Mouse (Mus musculus): ENCODE measurements around the gene Ank3.
"Not testable (repeated sequence)": the region's sequence is repeated elsewhere in the genome, so short reads cannot be mapped to it uniquely, and the experiment has no call there.

Gene Ank3

DNA sequence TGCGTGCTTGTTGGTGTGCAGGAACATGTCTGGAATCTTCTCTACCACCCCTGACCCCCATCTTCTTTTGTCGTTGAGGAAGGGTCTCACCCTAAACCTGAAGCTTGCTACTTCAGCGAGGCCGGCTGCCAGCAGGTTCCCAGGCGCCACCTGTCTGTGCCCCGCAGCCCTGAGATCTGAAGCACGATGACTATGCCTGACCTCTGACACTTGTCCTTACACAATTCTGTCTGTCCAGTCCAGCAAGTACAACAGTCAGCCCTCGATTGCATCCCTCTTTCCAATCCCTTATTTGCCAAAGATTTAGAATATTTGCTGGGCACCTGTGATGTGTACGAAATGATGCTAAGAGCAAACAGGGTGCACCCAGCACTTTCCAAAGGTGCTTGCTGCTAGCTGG lies 497.0 kb downstream of the Ank3 start:
- no peak for DNase-seq (ENCODE audit: low spot score in 2 of 2)

DNA sequence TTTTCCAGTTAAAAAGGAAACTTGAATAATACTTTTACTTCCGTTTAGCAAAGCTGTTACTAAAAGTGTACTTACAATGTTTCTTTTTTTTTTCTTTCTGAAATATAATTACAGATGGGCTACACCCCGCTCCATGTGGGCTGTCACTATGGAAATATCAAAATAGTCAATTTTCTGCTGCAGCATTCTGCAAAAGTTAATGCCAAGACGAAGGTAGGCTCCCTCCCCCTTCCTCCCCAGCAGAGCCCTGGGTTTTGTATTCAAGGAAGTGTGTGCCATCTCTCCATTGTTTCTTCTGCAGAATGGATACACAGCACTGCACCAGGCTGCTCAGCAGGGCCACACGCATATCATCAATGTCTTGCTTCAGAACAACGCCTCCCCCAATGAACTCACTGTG lies 499.4 kb downstream of the Ank3 start:
- DNase-seq (ENCODE audit: low spot score in 2 of 2), result no peak

DNA sequence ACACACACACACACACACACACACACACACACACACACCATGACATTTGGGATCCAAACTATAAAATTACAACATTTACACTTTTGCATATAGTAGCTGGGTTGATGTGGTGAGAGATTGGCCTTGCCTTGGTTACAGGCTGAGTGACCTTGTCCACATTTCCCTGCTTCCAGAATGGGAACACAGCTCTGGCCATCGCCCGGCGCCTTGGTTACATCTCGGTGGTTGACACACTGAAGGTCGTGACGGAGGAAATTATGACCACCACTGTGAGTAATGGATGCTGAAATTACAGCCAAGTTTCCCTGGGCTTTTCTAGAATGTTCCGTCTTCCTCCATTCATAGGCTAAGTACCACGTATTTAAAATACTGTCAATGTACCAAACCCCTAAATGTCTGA lies 500.2 kb downstream of the Ank3 start:
- no peak for DNase-seq (ENCODE audit: low spot score in 2 of 2)

DNA sequence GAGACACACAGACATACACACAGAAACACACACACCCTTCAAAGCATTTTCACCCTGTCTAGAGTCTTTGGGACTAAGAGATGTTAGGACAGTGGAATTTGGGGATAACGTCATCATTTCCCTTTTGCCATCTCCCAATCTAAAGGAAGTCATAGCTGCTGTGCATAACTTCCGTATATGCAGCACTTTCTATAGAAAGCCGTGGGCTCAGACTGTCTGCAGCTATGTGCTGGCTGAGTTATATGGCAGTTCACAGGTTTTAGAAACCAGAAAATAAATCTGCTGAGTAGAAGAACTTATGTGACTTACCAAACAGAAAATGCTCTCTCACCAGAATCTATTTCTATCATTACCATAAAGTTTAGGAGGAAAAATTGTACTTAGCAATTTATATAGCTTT lies 501.2 kb downstream of the Ank3 start:
- DNase-seq (ENCODE audit: low spot score in 2 of 2), result no peak

GRCm38 (mm10) chr10:69902024-69902423 lies 503.5 kb downstream of the Ank3 start:
- no peak for DNase-seq (ENCODE audit: low spot score in 2 of 2)

DNA sequence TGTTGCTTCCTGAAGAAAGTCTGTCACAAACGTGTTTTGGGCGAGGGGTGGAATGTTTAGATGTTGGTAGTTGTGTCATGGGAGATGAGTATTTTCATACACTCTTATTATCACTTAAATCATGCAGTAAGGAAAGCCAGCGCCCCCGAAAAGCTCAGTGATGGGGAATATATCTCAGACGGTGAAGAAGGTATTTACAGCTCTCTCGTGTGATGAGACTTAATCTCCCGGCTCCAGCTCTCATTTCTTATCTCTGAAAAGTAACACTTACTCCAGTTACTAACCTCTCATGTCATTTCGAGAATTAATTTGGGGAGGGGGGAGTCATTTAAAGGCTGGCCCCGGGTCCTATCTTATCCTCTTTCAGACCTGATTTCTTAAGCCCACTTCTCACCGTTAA lies 505.7 kb downstream of the Ank3 start:
- DNase-seq (ENCODE audit: low spot score in 2 of 2), result no peak

DNA sequence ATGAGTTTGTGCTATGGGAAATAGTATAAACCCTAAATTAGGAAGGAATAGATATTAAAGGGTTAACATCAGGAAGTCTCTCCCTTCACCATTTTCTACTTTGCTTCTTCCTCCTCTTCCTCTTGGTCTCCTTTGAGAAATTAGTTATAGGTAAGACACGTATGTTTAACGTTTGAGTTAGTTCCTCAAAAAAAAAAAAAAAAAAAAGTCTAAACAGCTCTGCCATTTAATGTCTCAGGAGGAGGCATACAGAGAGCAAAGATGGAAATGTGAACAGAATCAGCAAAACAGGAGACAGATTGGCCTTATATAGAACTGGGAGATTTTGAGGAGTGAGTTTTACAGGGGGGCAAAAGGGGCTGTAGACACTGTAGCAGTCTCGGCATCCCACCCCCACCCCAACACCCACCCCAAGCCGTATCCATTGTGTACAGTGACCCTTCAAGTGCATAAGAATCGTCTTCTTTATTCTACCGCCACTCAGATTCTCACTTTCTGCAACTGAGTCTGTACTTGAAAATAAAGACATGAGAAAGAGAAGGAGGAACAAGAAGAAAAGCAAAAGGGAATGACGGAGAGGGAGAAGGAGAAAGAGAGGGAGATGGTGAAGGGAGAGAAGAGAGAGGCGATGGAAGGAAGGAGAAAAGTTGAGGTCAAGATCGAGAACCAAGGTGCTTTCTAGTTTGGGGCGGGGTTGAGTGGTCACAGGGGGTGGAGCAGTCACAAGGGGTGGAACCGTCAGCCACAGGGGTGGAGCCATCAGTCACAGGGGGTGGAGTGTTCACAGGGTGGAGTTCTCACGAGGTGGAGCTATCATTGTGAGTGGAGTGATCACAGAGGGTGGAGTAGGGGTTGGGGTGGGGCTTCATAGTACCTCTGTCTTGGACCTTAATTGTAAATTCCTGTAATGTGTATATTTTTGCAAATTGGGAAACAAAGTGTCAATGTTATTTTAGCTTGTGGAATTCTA lies 509.5 kb downstream of the Ank3 start:
- DNase-seq (ENCODE audit: low spot score in 2 of 2), result peak; percentile 59 to 65

DNA sequence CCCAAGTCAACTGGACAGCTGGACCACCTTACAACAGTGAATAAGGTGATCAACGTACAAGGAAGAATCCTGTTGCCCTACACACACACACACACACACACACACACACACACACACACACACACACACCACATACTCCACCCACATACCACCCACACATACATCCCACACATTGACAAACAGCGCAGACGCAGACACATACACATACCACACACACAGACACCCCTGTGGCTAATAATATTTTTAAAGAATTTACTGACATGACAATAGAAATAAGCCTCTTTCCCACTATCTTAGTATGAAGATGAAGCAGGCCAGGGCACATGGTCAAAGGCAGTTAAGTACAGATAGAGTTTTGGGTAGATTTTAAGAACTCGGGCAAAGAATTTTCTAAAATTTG lies 511.3 kb downstream of the Ank3 start:
- DNase-seq (ENCODE audit: low spot score in 2 of 2), result no peak

GRCm38 (mm10) chr10:69910304-69910703 lies 511.7 kb downstream of the Ank3 start:
- peak; percentile 69 to 73 for DNase-seq (ENCODE audit: low spot score in 2 of 2)

GRCm38 (mm10) chr10:69910726-69911125 lies 512.2 kb downstream of the Ank3 start:
- not testable (repeated sequence) for DNase-seq (ENCODE audit: low spot score in 2 of 2)

DNA sequence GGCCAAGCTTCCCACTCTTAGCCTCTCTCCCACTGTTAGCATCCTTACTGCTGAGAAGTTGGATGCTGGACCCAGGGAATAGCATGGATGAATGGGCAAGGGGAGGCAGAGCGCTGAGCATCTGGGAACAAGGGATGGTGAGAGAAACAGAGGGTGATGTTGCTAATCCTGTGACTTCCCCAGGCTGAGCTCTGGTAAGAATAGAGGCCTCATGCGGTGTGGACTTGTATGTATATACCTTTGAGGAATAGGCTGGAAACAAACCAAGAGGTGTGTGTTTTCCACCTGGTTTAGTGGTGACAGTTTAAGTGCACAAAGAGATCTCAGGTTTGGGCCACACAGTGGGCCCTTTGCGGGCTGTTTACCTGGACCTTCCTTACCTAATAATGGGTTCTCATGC lies 517.0 kb downstream of the Ank3 start:
- DNase-seq (ENCODE audit: low spot score in 2 of 2), result no peak

DNA sequence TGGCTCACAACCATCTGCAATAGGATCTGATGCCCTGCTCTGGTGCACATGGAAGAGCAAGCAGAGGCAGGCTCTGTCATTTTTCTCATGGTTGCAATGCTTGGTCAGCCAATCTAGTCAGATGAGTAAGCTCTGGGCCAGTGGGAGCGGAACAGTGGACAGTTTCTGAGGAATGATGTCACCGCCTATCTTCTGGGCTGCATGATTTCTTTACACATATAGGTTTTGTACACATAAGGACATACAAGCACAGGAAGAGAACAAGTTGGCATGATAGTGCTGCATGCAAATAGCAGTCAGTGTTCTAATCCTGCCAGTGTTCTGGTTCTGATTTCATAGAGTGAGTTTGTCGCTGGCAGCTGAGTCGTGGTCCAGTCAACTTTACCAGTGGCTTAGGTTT lies 517.6 kb downstream of the Ank3 start:
- DNase-seq (ENCODE audit: low spot score in 2 of 2), result no peak

DNA sequence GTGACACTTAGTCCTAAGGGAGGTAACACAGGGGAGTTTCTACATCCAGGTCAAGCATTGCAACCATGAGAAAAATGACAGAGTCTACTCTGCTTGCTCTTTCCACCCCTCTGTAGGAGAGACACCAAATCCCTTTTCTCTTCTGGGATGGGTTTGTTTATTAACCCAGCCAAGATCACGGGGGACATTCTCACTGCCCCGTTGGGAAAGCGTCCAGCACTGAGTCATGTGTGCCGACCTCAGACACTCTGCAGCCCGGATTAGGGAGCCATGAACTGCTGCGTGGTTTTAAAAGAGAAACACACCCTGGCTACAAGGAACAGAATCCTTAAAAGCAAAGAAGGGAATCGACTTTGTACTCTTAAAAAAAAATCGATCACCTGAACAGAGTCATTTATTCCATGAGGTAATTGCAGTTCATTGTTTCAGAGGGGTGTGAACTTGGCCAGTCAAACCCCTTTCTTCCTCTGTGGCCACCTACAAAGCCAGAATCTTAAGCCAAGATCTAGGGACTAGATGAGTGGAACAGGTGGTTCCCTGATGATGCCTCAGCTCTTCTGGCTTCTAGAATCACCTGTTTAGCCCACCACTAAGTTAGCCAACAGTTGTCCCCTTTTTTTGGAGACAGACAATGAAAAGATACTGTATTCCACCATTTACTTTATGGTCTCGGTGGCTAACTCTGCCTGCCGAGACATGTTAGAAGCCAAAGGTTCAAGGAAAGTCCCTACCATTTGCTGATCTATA lies 518.3 kb downstream of the Ank3 start:
- DNase-seq (ENCODE audit: low spot score in 2 of 2), result no peak

GRCm38 (mm10) chr10:69917711-69918110 lies 519.1 kb downstream of the Ank3 start:
- no peak for DNase-seq (ENCODE audit: low spot score in 2 of 2)

GRCm38 (mm10) chr10:69918461-69919151 lies 520.0 kb downstream of the Ank3 start:
- no peak for DNase-seq (ENCODE audit: low spot score in 2 of 2)

DNA sequence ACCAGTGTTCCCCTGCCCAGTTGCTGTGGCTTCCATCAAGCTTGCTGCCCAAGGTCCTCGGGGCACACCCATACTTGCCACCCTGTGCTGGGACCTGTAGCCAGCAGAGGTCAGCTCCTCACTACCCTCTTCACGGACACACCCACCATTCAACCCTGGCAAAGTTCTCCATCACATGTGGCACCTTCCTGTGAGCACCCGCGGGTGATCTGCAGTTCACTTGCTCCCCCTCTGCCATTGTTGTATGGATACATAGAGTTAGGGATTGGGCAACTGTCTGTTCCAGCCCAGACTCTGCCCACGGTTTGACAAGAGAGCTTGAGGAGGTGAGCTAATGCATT lies 520.5 kb downstream of the Ank3 start:
- DNase-seq (ENCODE audit: low spot score in 2 of 2), result no peak

GRCm38 (mm10) chr10:69919746-69920145 lies 521.2 kb downstream of the Ank3 start:
- DNase-seq (ENCODE audit: low spot score in 2 of 2), result no peak

GRCm38 (mm10) chr10:69922076-69922475 lies 523.5 kb downstream of the Ank3 start:
- DNase-seq (ENCODE audit: low spot score in 2 of 2), result no peak

DNA sequence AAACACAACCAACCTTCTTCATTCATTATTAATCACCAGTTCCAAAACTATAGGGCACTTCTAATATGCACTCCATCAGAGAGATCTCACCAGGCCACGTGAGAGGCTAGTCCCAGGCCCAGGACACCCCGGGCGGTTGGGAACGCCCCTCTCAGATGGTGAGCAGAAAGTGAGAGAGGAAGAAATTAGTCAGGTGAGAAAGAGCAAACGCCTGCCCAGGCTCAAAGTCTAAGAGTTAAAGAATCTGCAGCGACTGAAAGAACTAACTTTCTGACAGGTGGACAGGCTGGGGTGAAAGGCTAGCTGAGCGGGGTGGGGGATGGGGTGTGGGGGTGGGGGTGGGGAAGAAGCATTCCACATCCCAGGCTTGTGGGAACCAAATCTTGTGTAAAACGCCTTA lies 525.2 kb downstream of the Ank3 start:
- no peak for DNase-seq (ENCODE audit: low spot score in 2 of 2)

- DNase-seq (ENCODE audit: low spot score in 2 of 2), result no peak
These were observed 525.7 kb downstream of the Ank3 start for GRCm38 (mm10) chr10:69924321-69924720.

GRCm38 (mm10) chr10:69924845-69925244 lies 526.3 kb downstream of the Ank3 start:
- no peak for DNase-seq (ENCODE audit: low spot score in 2 of 2)
